Mouse (Mus musculus) heart, adult 2 months (tissue): Measurements from ENCODE around the gene Narfl. TPM values are rescaled to one million over a fixed set of nuclear protein-coding genes. Genes with fewer than 3 reads are reported as not detected.

Experiments used
- DNase-seq, 2 experiments: peaks; one replicate each; pipeline ENCODE4 v3.0.0; 2021
- H3K27ac ChIP-seq: fragments of 200-600 bp; 2 replicates; pipeline ENCODE4 v1.8.1; 2022
- H3K27me3 ChIP-seq: fragments of 200-500 bp; 2 replicates; pipeline ENCODE4 v1.6.1; 2012; ENCODE audit warnings: mild to moderate bottlenecking, low read length, inconsistent platforms, mixed read lengths; ENCODE audit not compliant: control insufficient read depth, insufficient read depth
- H3K36me3 ChIP-seq: fragments of 200-500 bp; 2 replicates; pipeline ENCODE4 v1.6.1; 2012; ENCODE audit warnings: low read length, inconsistent platforms; ENCODE audit not compliant: control insufficient read depth, insufficient read depth
- H3K4me1 ChIP-seq: fragments of 200-500 bp; 2 replicates; pipeline ENCODE4 v1.6.1; 2011; ENCODE audit warnings: low read length; ENCODE audit not compliant: control insufficient read depth, insufficient read depth
- H3K4me3 ChIP-seq: fragments of 200-600 bp; 2 replicates; pipeline ENCODE4 v1.8.1; 2022
- H3K79me2 ChIP-seq: fragments of 200-500 bp; replicated peaks from 2 replicates; pipeline ENCODE4 v1.6.1; 2012; ENCODE audit warnings: mild to moderate bottlenecking, inconsistent platforms, low read length, moderate library complexity, mixed read lengths; ENCODE audit not compliant: control insufficient read depth, insufficient read depth
- H3K9ac ChIP-seq: fragments of 200-500 bp; 2 replicates; pipeline ENCODE4 v1.6.1; 2012; ENCODE audit warnings: low read depth, mild to moderate bottlenecking, control low read depth, inconsistent platforms, low read length, mixed read lengths
- CTCF ChIP-seq: fragments of 200-600 bp; IDR thresholded peaks from 2 replicates; pipeline ENCODE4 v1.8.1; 2022; ENCODE audit warnings: antibody characterized with exemption, mild to moderate bottlenecking, moderate library complexity
- EP300 ChIP-seq: fragments of 200-500 bp; IDR thresholded peaks from 2 replicates; pipeline ENCODE4 v1.6.1; 2011; ENCODE audit warnings: low read depth, low read length, control low read depth; ENCODE audit not compliant: insufficient read depth
- POLR2A ChIP-seq: fragments of 200-500 bp; IDR thresholded peaks from 2 replicates; pipeline ENCODE4 v1.6.1; 2011; ENCODE audit warnings: mild to moderate bottlenecking, low read depth, low read length, control low read depth; ENCODE audit not compliant: insufficient read depth
- WGBS: fragments of 180-500 bp; shearing (Covaris S2); methylation state at CpG from one replicate; pipeline ENCODE4 v1.1.7; 2018; 5-methylcytosine and 5-hydroxymethylcytosine counted together
- intact Hi-C: fragments of 180-260 bp; cut with DNase I; formaldehyde crosslinking; loops from one replicate; pipeline ENCODE4 v1.15.1; 2025
- polyA plus RNA-seq: library from polyadenylated mRNA; depleted of rRNA; stranded (reverse); fragments of >200 nt; gene quantifications from 2 replicates; pipeline ENCODE4 v1.2.3, GENCODE M21; 2012
- total RNA-seq, 2 experiments: library from RNA; stranded (reverse); gene quantifications; 2 replicates each; pipeline ENCODE4 v1.2.3; 2021

Gene Narfl
- total and polyA plus RNA-seq, 3 experiments: 36.4 to 45.1 (median 42.1) TPM

DNA sequence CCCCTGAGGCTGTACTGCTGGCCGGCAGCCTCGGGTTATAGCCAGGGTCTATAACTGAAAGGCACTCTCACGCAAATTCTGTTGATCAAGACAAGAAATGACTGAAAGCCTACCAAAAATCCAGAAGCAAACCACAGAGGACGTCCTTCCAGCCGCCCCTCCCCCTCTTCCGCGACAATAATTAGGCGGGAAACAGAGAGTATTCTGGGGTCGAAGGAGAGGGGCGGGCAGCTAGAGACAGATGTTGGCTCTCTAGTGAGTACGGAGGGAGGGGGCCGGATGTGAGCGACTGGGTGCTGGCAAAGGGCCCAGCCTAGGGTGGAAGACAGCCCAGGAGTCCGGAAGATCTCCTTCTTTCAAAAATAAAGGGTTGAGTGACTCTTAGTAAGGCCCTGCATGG is 19.0 kb downstream of the Narfl start, which contains the start of gene Fam173a:
TSS of gene Fam173a (minus strand) at position 287 of the 400 bp plus-strand sequence.
- under 1% methylated on average over 14 of the region's 14 CpGs for WGBS
- peak; percentile 81 to 87 for DNase-seq
- Histone ChIP-seq H3K27ac (peak within 1 kb of the TSS; percentile 88), H3K79me2 (no peaks in the 10 kb centered on the region), H3K4me1 (peaks cover 13% of the 10 kb centered on the region), H3K4me3 (peak within 1 kb of the TSS; percentile 56), H3K27me3 (no peaks in the 10 kb centered on the region), H3K9ac (peak within 1 kb of the TSS; percentile 81), H3K36me3 (no peaks in the 10 kb centered on the region)
- intact Hi-C loops: no loop called here
- TF ChIP-seq CTCF: no peak
- no peak for TF ChIP-seq EP300
- peak; percentile 25; the same call in 1 of the 2 replicates for TF ChIP-seq POLR2A

- DNase-seq: no peak
- Histone ChIP-seq H3K27me3 (no peaks in the 10 kb centered on the region), H3K79me2 (no peaks in the 10 kb centered on the region), H3K4me3 (no peak overlapping the region), H3K27ac (no peak overlapping the region), H3K9ac (no peak overlapping the region), H3K36me3 (no peaks in the 10 kb centered on the region), H3K4me1 (peaks cover 13% of the 10 kb centered on the region)
- TF ChIP-seq EP300: no peak
- TF ChIP-seq CTCF: no peak
- no peak for TF ChIP-seq POLR2A
- 64% methylated on average over 13 of the region's 13 CpGs for WGBS
- intact Hi-C loops: no loop called here
These were observed 20.6 kb downstream of the Narfl start for GRCm38 (mm10) chr17:25794197-25794596.

DNA sequence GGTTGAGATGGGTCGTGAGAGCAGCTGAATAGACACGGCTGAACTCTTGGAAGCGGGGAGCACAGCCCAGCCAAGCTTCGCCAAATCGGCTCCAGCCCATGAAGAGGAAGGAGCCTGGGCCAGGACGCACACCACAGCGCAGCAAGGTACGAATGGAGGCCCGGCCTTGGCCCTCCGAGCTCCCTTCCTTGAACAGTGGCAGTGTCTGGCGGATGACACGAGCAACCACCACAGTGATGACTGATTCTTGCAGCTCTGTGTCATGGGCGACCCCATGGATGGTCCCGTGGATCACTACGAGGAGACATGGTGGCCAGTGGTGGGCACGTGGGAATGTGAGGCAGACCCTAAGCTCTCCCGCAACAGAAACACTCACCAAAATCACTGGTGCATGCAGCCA is 21.4 kb downstream of the Narfl start:
- Histone ChIP-seq H3K4me1 (peaks cover 13% of the 10 kb centered on the region), H3K9ac (no peak overlapping the region), H3K4me3 (no peak overlapping the region), H3K36me3 (no peaks in the 10 kb centered on the region), H3K27ac (no peak overlapping the region), H3K27me3 (no peaks in the 10 kb centered on the region), H3K79me2 (no peaks in the 10 kb centered on the region)
- DNase-seq: no peak
- intact Hi-C loops: no loop called here
- TF ChIP-seq CTCF: no peak
- no peak for TF ChIP-seq POLR2A
- TF ChIP-seq EP300: no peak
- 93% methylated on average over 17 of the region's 17 CpGs for WGBS

DNA sequence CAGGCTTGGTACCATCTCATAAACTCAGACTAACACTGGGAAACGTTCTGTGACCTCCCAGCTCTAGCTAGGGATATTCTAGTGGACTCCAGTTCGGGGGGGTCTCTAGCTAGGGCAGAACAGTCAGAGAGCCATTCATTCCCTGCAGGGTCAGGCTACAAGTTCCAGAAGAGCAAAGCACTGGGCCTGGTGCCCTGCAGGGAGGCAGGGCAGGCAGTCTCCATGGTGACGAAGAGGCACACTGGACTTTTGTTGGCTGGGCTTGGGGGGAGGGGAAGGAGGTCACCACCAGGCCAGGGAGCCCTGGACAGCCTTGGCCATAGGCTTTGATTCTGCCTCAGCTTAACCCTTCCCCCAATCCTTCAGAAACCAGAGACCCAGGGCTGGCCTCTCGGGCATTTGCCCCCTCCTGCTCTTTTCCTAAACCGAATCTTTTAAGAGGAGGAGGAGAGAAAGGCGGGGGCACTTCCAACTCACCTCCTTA is 22.1 kb downstream of the Narfl start, which contains the start of gene AC134908.4:
TSS of gene AC134908.4 (minus strand) at position 51 of the 484 bp plus-strand sequence.
- 62% methylated on average over 6 of the region's 6 CpGs for WGBS
- intact Hi-C loops: no loop called here

DNA sequence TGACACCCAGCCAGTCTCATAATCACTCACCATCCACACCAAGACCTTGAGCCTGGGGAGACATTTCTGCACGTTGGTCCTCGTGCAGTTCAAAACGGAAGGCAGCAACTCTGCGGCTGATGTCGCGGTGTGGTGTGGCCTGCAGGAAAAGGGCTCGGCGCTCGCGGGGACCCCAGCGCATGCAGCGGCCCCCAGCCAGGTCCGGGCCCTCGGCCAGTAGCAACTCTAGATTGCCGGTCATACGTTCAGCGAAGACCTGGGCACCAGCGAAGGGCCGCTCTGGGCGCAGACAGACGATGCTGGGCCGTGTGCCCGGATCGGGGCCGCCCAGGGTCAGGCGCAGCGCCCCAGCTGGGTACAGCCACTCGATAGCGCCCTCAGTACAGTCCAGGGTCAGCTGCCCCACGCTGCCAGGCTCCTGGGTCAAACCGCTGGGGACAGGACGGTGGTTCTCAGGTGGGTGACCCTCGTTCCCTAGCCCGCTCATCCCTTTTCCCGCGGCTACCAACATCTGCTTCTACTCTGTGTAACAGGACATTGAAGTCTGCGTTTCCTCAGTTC is 22.7 kb downstream of the Narfl start:
- peak overlapping the region; percentile 65 for H3K4me3 ChIP-seq
- no peaks in the 10 kb centered on the region for H3K27me3 ChIP-seq
- TF ChIP-seq EP300: no peak
- TF ChIP-seq CTCF: no peak
- no peak for TF ChIP-seq POLR2A
- no peaks in the 10 kb centered on the region for H3K79me2 ChIP-seq
- intact Hi-C loops: no loop called here
- 3% methylated on average over 37 of the region's 37 CpGs for WGBS
- peak; percentile 66 for DNase-seq
- H3K9ac ChIP-seq: peak overlapping the region; percentile 72
- H3K4me1 ChIP-seq: peaks cover 13% of the 10 kb centered on the region
- peak overlapping the region; percentile 55; the same call in 1 of the 2 replicates for H3K27ac ChIP-seq
- H3K36me3 ChIP-seq: no peaks in the 10 kb centered on the region

More for the DNA sequence above, 22.1 kb downstream of the Narfl start, which contains the start of gene AC134908.4:
- Histone ChIP-seq H3K27ac (peak within 1 kb of the TSS; percentile 55; the same call in 1 of the 2 replicates), H3K9ac (peak within 1 kb of the TSS; percentile 72), H3K79me2 (no peaks in the 10 kb centered on the region), H3K27me3 (no peaks in the 10 kb centered on the region), H3K36me3 (no peaks in the 10 kb centered on the region), H3K4me3 (peak within 1 kb of the TSS; percentile 65), H3K4me1 (peaks cover 13% of the 10 kb centered on the region)
- no peak for DNase-seq
- TF ChIP-seq POLR2A: no peak

DNA sequence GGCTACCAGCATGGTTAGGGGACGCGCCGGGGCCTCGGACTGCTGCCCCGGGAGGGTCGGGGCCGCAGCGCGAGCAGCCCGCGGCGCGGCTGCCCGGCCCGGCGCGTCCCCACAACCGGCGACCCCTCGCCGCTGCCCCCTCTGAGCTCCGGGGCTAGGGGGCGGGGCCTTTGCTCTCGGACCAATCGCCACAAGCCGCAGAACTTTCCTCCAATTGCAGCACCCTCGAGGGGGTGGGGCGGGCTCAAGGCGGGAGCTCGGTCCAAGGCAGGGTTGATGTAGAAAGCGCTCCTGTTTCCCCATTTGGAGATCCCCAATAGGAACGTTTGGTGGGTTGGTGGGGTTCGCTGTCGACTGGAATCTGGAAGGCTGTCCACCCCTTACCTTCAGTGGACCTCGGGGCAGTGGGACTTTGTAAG is 23.4 kb downstream of the Narfl start, which contains the start of gene Metrn:
TSS of gene Metrn (minus strand) at position 186 of the 419 bp plus-strand sequence.
- Histone ChIP-seq H3K27me3 (no peaks in the 10 kb centered on the region), H3K79me2 (no peaks in the 10 kb centered on the region), H3K9ac (peak within 1 kb of the TSS; percentile 72), H3K4me3 (peak within 1 kb of the TSS; percentile 65), H3K36me3 (no peaks in the 10 kb centered on the region), H3K27ac (peak within 1 kb of the TSS; percentile 55; the same call in 1 of the 2 replicates), H3K4me1 (peaks cover 11% of the 10 kb centered on the region)
- intact Hi-C loops: loop anchor here (1.0 kb wide), 1 partner anchor 23 kb away; no protein-coding TSS in a partner anchor
- TF ChIP-seq EP300: no peak
- TF ChIP-seq CTCF: no peak
- no peak for TF ChIP-seq POLR2A
- peak; percentile 91 for DNase-seq
- under 1% methylated on average over 35 of the region's 35 CpGs for WGBS
